Mouse (Mus musculus): ENCODE measurements around the gene Oasl1.

Oasl1 gene

GRCm38 (mm10) chr5:114967523-114968268, 44.7 kb downstream of the Oasl1 start:
- no peak for ATAC-seq (ENCODE audit: insufficient number of reproducible peaks, low FRiP score, low TSS enrichment)

GRCm38 (mm10) chr5:114968651-114969050, 45.6 kb downstream of the Oasl1 start:
- ATAC-seq (ENCODE audit: insufficient number of reproducible peaks, low FRiP score, low TSS enrichment), result no peak

GRCm38 (mm10) chr5:114969064-114969463, 46.0 kb downstream of the Oasl1 start:
- no peak for ATAC-seq (ENCODE audit: insufficient number of reproducible peaks, low FRiP score, low TSS enrichment)

- no peak for ATAC-seq (ENCODE audit: insufficient number of reproducible peaks, low FRiP score, low TSS enrichment)
These were observed 46.7 kb downstream of the Oasl1 start for GRCm38 (mm10) chr5:114969609-114970215.

GRCm38 (mm10) chr5:114970824-114971227, 47.8 kb downstream of the Oasl1 start, which contains the start of gene Hnf1a:
Gene Hnf1a (minus strand): TSS chr5:114971094.
- ATAC-seq (ENCODE audit: insufficient number of reproducible peaks, low FRiP score, low TSS enrichment), result no peak

GRCm38 (mm10) chr5:114972201-114972600, 49.2 kb downstream of the Oasl1 start:
- ATAC-seq (ENCODE audit: insufficient number of reproducible peaks, low FRiP score, low TSS enrichment), result no peak

GRCm38 (mm10) chr5:114973131-114973530, 50.1 kb downstream of the Oasl1 start:
- no peak for ATAC-seq (ENCODE audit: insufficient number of reproducible peaks, low FRiP score, low TSS enrichment)

- ATAC-seq (ENCODE audit: insufficient number of reproducible peaks, low FRiP score, low TSS enrichment), result no peak
These were observed 53.9 kb downstream of the Oasl1 start for GRCm38 (mm10) chr5:114976935-114977334.

- ATAC-seq (ENCODE audit: insufficient number of reproducible peaks, low FRiP score, low TSS enrichment), result no peak
These were observed 55.4 kb downstream of the Oasl1 start for GRCm38 (mm10) chr5:114978473-114978872.

- peak; percentile 26; the same call in 1 of the 2 replicates for ATAC-seq (ENCODE audit: insufficient number of reproducible peaks, low FRiP score, low TSS enrichment)
These were observed 55.8 kb downstream of the Oasl1 start for GRCm38 (mm10) chr5:114978888-114979249.

GRCm38 (mm10) chr5:114979250-114980121, 56.4 kb downstream of the Oasl1 start:
- ATAC-seq (ENCODE audit: insufficient number of reproducible peaks, low FRiP score, low TSS enrichment), result peak; percentile 49; the same call in 1 of the 2 replicates

- ATAC-seq (ENCODE audit: insufficient number of reproducible peaks, low FRiP score, low TSS enrichment), result no peak
These were observed 57.2 kb downstream of the Oasl1 start for GRCm38 (mm10) chr5:114980122-114980748.

GRCm38 (mm10) chr5:114982001-114982400, 59.0 kb downstream of the Oasl1 start:
- no peak for ATAC-seq (ENCODE audit: insufficient number of reproducible peaks, low FRiP score, low TSS enrichment)

GRCm38 (mm10) chr5:114985074-114985473, 62.0 kb downstream of the Oasl1 start:
- no peak for ATAC-seq (ENCODE audit: insufficient number of reproducible peaks, low FRiP score, low TSS enrichment)

All from cerebellum, adult (tissue).